Mouse (Mus musculus): ENCODE data around the gene Alk.

The Alk gene

DNA sequence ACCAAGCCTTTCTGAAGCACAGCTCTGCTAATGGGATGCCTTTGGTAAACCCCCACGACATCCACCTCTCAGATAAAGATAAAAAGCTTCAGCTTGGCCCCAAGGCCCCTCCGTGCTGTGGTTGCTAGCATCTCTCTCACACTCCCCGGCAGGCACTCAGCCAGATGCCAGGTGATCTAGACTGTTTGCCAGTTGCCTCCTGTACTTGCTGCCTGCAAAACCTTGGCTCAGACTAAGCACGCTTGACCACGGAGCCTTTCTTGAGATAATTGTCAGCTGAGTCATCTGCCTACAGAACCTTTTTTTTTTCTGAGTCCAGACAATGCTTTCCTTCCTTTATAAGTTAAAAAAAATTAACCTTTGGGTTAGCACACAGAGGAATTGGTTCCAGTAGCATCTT is 486.1 kb downstream of the Alk start:
- DNase-seq, result peak; percentile 79 to 88

GRCm38 (mm10) chr17:72115271-72115944 is 489.0 kb downstream of the Alk start:
- no peak for DNase-seq

DNA sequence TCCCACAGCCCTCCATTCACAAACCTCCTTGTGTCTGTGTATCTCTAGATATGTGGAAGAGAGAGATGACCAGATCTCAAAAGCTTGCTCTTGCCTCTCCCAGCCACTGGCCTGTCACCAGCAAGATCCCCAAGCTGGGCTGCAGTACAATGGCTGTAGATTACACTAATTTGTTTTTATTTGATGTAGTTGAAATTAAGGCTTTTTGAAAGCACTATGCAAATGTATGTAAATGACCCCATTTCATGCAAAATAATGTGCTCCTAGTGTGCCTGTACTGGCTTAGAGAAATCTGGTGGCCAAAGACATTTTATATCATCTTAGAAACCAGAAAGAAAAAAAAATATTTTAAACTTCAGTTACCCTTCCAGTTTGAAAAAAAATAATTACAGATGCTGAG is 492.4 kb downstream of the Alk start:
- no peak for DNase-seq

DNA sequence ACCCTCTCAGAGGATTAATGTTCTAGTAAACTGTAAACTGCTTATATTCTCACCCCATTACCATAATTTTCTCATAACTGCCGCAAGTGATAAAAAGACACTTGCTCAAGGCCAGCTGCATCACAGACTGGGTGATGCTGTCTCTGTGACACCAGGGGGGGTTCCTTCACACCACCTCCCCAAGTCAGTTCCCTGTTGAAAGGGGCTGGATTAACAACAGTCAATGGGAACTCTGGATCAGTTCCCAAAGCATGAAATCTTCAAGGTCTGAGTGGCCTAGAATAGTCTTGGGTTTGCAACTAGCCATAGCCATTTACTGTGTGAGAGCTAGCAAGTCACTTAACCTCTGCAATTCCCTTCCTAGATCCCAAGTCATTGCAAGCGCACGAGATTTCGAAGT is 492.9 kb downstream of the Alk start:
- DNase-seq, result no peak

- peak; percentile 26 to 31 for DNase-seq
Observed at GRCm38 (mm10) chr17:72087261-72087703, 517.1 kb downstream of the Alk start.

DNA sequence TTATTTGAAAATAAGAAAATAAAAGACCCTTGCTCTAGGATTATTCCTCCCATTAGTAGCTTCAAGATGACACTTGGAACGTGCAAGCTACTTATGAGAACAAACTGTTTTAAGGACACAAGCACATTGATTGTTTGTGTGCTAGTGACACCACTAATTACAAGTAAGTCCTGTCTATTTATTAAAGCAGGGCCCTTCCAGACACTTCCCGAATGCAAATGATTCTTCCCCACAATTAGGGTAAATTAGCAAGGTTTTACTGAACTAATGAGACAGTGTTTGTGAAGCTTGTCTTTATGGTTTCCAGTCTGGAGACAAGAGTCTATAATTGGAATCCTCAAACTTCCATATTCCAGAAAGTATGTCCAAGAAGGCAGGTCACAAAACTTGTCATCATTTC is 523.0 kb downstream of the Alk start:
- no peak for DNase-seq

GRCm38 (mm10) chr17:72076306-72076921 is 528.0 kb downstream of the Alk start:
- DNase-seq, result peak; percentile 18 to 26

- no peak for DNase-seq
Observed at GRCm38 (mm10) chr17:72071871-72072270, 532.6 kb downstream of the Alk start.

- no peak for DNase-seq
Observed at GRCm38 (mm10) chr17:72068176-72068575, 536.3 kb downstream of the Alk start.

DNA sequence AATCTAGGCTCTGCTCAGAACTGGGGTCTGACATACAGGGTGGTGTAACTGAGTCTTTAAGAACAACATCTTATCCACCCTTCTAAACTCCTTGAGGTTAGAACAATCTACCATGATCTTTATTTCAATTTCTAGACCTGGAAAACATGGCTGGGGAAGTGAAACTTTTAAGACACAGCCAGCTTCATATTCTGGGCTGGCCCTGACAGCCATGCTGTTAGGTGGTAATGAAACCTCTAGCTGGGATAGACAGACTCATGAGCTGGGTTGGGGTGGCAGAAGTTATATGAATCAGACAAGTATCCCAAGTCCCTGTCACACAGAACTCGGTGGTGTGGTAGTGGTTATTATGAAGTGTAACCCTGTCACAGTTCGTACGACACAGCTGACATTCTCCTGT is 541.4 kb downstream of the Alk start:
- no peak for DNase-seq

DNA sequence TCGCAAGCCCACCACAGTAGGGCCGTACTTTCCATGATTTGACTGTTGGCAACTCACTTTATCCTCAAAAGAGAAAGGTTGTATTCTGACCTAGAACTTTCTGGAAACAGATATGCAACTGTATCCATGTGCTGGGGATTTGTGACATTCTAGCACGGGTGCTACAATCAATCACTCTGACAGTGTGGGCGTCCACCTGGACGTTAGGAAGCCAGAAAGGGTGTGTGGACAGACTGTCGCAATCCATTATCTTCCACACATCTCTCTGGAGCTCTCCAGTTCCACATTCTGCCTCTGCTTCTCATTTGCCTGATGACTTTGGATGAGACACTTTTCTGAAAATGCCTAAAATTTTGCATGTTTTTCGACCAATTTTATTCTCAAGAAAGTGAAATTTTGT is 545.1 kb downstream of the Alk start:
- DNase-seq, result no peak

GRCm38 (mm10) chr17:72045671-72046070 is 558.8 kb downstream of the Alk start:
- DNase-seq, result peak; percentile 67 to 78

GRCm38 (mm10) chr17:72043667-72044390 is 560.6 kb downstream of the Alk start:
- DNase-seq, result peak in 1 of 2 experiments; percentile 30

DNA sequence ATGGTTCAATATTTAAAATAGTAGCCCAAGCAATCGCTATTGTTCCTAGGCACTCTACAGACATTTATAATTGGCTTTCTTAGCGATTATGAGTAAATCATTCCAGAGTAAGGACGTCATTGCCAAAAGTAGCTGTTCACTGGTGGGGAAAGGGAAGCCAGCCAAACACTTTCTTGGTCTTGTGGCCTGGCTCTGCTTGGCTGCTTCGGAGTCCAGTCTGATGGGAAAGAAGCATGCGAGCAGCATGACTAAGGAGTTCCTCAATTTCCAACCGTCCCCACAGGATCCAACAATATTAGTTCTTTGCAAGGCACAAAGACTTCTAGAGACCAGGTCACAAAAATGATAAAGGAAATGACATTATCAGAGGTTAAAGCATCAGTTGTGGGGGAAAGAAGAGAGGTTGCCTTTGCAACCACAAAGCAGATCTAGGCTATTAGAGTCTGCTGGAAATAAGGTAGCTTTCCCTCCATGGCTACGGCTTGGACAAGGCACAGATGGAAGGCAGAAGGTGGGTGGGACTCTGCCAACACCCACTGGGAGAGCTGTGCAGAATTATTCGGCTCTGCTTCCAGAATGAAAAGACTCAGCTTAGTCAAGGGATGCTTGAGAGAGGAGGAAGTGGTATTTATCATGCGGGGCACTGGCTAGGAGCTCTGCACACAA is 561.3 kb downstream of the Alk start:
- peak; percentile 96 to 98 for DNase-seq

DNA sequence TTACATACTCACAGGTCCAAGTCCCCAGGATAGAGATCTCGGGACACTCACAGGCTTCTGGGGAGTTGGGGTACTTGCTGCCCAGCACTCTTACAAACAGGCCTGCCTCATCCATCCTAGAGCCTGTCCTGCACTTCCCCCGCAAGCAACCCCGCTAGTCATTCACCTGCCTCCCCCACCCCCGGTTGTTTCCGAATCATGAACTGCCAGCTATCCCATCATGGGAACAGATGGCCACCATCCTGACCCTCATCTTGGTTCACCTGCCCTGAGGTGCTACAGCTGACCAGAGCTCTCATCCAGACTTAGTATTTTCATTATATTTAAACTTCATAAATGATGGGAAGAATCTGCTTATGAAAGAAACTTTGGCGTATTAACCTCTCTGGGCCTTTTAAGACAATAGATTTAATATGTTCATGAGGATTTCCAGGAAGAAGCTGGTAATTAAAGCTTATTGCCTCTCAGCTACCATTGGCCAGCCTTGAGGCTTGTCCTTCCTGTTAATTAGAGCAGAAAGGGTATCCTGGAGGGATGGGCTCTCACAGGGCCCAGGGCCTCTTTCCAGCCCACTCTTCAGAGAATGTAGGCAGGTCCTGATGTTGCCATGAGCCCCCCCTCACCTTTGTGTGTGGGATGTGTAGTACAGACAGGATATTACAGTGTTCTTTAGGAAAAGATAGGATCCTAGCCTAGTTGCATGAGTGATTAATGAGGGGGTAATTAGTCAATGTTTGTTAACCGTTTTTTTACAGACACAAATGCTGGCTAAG is 565.1 kb downstream of the Alk start:
- peak; percentile 73 to 81 for DNase-seq

- DNase-seq, result peak; percentile 54 to 71
Observed at GRCm38 (mm10) chr17:72038371-72038770, 566.1 kb downstream of the Alk start.

DNA sequence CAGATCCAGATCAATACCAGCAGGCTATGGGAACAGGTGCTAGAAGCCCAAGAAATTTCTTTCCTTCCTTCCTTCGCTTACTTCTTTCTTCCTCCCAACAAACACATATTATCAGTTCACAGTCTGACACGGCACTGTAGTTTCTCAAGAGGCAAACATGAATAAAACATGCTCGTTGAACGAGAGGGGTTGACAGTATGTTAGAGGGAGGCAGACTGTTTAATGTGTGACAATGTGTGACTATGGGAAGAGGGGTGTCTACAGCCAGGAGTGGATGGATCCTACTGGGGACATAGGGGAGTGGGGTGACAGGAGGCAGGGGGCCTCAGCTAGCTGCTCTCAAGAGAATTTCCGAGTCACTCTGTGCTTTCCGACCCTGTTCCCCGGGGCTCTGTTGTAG is 573.8 kb downstream of the Alk start:
- no peak for DNase-seq

DNA sequence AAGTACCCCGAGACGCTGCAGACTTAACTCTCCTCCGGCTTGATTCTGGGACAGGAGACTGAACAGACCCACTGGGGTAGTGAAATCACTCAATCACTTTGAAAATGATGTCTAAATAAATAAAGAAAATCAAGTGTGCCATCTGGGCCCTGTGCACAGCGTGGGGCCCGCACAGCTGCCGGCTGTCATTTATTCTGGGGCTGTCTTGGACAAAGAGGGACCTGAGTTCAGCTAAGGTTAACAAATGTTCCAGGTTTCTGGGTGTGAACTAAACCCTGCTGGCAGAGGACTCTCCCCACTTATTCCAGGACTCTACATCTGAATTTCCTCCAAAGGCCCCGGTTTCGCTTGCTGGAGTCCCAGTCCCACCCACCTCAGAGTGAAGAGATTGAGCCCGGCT is 581.1 kb downstream of the Alk start:
- no peak for DNase-seq

GRCm38 (mm10) chr17:72021733-72022669 is 582.4 kb downstream of the Alk start:
- DNase-seq, result peak in 1 of 2 experiments; percentile 53

DNA sequence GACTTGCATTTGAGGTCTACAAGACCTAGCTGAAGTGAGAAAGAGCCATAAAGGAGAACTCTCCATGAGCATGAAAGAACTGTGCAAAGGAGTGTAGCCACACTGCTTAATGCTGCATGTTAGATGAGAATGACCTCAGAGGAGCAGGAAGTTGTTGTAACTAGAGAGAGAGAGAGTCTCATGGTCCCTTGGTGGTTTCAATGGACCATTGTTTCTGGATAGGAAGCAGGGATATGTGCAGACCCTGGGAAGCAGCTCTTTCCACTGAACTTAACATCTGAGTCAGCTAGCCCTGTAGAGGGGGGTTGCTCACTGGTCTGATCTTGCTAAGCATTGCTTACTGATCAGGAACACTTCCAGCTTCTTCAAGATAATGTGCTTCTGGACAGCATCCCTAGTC is 587.1 kb downstream of the Alk start:
- DNase-seq, result no peak

DNA sequence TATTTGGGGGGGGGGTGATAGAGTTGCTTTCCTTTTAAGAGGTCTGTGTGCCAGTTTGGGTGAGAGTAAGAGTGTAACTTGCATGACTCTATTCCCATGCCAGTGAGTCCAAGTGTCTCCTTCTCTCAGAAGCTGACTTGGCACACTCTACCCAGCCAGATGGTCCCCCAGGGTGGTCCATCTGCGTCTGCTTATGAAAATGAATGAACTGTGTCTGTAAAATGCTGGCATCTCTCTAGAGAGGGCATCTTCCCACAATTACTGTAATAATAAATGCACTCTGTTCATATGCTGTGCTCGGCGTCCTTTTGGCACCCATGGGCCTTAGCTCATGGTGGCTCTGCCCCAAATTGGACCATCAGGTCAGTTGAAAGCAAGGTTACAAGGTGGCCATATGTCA is 589.2 kb downstream of the Alk start:
- peak; percentile 95 to 98 for DNase-seq
